Mouse (Mus musculus): ENCODE data around the gene Chrna5. TPM values are rescaled to one million over a fixed set of nuclear protein-coding genes. Genes with fewer than 3 reads are reported as not detected.

Gene Chrna5
- total and polyA plus RNA-seq, 3 experiments, result 0.16 to 1.4 (median 0.33) TPM

DNA sequence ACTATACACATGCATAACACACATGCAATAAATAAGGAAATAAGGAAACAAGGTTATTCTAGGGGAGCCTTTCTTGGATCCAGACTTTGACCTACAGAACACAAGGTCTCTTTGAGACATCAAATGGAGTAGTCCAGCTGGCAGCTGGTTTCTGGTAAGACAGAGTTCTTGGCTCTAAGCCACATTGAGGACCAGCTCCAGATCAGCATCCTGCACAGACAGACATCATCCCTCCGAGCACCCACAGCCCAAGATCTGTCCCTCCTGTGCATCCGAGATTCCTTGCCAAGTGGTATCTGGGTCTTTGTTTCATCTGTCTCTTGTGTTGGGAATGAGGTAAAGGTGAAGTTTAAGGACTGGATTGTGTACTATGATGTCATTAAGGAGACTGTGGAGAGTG lies 64.3 kb downstream of the Chrna5 start:
- H3K27me3 ChIP-seq (ENCODE audit: insufficient read depth, low read length), result peaks cover 22% of the 10 kb centered on the region
- no peak for TF ChIP-seq CTCF (IDR thresholded peaks at IDR 0.05; ENCODE audit: low read depth, low read length)
- TF ChIP-seq POLR2AphosphoS5 (IDR thresholded peaks at IDR 0.05; ENCODE audit: insufficient replicate concordance, low read depth, low read length), result no peak
- no peak for TF ChIP-seq GATA1 (IDR thresholded peaks at IDR 0.05; ENCODE audit: borderline replicate concordance, low read length)
- no peak for TF ChIP-seq TAL1 (conservative IDR thresholded peaks at IDR 0.05; ENCODE audit: low read depth, low read length)
- TF ChIP-seq GATA2 (IDR thresholded peaks at IDR 0.05; ENCODE audit: borderline replicate concordance, low read depth, low read length), result no peak
- H3K9me3 ChIP-seq (replicated peaks), result no peaks in the 10 kb centered on the region

DNA sequence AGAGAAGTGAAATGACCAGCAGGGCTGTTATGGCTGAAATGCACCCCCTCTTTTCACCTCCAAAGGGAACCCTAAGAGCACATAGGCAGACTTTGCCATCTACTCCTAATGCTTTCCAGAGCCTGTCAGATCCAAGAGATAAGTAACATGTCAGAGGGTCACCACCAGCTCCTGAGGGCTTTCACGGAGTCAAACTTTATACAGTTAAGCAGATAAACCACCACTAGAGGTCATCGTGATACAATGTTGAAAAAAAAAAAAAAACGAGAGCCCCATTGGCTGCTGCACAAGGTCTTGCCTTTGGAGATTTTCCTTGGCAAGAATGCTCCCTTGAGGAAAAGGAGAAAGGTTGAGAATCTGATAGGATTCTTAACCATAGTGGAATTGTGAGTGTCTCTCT lies 66.1 kb downstream of the Chrna5 start:
- ATAC-seq (ENCODE audit: extremely low read depth, insufficient number of reproducible peaks, low FRiP score, poor library complexity, severe bottlenecking), result no peak

More for the DNA sequence above, 64.3 kb downstream of the Chrna5 start:
- Histone ChIP-seq H3K36me3 (replicated peaks) (no peaks in the 10 kb centered on the region), H3K4me3 (ENCODE audit: low read depth, low read length) (no peak overlapping the region), H3K4me1 (ENCODE audit: insufficient read depth, low read depth, low read length) (no peaks in the 10 kb centered on the region)
- DNase-seq (ENCODE audit: low spot score) (no peak), ATAC-seq (ENCODE audit: extremely low read depth, insufficient number of reproducible peaks, low FRiP score, poor library complexity, severe bottlenecking) (no peak)

DNA sequence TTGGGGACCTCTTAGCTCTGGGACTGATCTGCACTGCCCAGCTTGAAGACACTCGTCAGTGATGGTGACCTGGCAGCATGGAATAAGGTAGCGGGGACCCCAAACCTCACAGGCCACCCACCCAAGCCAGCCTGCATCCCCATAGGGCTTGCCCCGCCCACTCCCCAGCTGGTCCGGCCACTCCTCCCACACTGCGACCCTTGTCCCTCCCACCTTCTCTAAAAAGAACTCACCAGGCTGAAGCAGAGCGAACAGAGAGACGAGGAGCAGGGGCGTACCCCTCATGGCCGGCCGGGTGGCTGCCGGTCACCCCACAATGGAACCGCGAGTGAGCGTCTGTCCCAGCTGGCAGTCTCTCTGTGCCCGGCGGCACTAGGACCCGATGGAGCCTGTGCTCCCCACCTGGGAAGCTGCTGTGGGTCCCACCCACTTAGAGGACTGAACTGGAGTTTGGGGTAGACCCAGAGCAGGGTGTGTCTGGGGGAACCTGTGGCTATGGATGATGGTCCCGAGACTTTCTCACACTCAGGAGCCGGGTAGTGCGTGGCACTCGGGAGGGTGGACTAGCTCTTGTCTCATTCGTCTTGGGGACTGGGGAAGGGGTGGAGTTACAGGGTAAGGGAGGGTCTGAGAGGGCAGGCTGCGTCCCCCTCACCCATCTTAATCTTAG lies 67.7 kb downstream of the Chrna5 start, which contains the start of gene Chrnb4:
Gene Chrnb4 (minus strand): TSS at position 569 of the 670 bp plus-strand sequence.
- Histone ChIP-seq H3K4me1 (ENCODE audit: insufficient read depth, low read depth, low read length) (peaks cover 2% of the 10 kb centered on the region; the same call in 1 of the 2 replicates), H3K4me3 (ENCODE audit: low read depth, low read length) (no peak within 1 kb of the TSS), H3K27me3 (ENCODE audit: insufficient read depth, low read length) (peaks cover 15% of the 10 kb centered on the region), H3K36me3 (replicated peaks) (no peaks in the 10 kb centered on the region), H3K9me3 (replicated peaks) (no peaks in the 10 kb centered on the region)
- no peak for DNase-seq (ENCODE audit: low spot score)
- TF ChIP-seq TAL1 (conservative IDR thresholded peaks at IDR 0.05; ENCODE audit: low read depth, low read length) (no peak), CTCF (IDR thresholded peaks at IDR 0.05; ENCODE audit: low read depth, low read length) (no peak), GATA2 (IDR thresholded peaks at IDR 0.05; ENCODE audit: borderline replicate concordance, low read depth, low read length) (no peak), GATA1 (IDR thresholded peaks at IDR 0.05; ENCODE audit: borderline replicate concordance, low read length) (no peak), POLR2AphosphoS5 (IDR thresholded peaks at IDR 0.05; ENCODE audit: insufficient replicate concordance, low read depth, low read length) (no peak)
- no peak for ATAC-seq (ENCODE audit: extremely low read depth, insufficient number of reproducible peaks, low FRiP score, poor library complexity, severe bottlenecking)

More for the DNA sequence above, 66.1 kb downstream of the Chrna5 start:
- no peak overlapping the region for H3K4me3 ChIP-seq (ENCODE audit: low read depth, low read length)
- H3K4me1 ChIP-seq (ENCODE audit: insufficient read depth, low read depth, low read length), result no peaks in the 10 kb centered on the region
- no peak for DNase-seq (ENCODE audit: low spot score)
- TF ChIP-seq POLR2AphosphoS5 (IDR thresholded peaks at IDR 0.05; ENCODE audit: insufficient replicate concordance, low read depth, low read length) (no peak), CTCF (IDR thresholded peaks at IDR 0.05; ENCODE audit: low read depth, low read length) (no peak), GATA2 (IDR thresholded peaks at IDR 0.05; ENCODE audit: borderline replicate concordance, low read depth, low read length) (no peak), TAL1 (conservative IDR thresholded peaks at IDR 0.05; ENCODE audit: low read depth, low read length) (no peak)
- no peaks in the 10 kb centered on the region for H3K9me3 ChIP-seq (replicated peaks)
- H3K36me3 ChIP-seq (replicated peaks), result no peaks in the 10 kb centered on the region
- peaks cover 17% of the 10 kb centered on the region for H3K27me3 ChIP-seq (ENCODE audit: insufficient read depth, low read length)

- no peak for DNase-seq (ENCODE audit: low spot score)
- ATAC-seq (ENCODE audit: extremely low read depth, insufficient number of reproducible peaks, low FRiP score, poor library complexity, severe bottlenecking), result no peak
- TF ChIP-seq GATA1 (IDR thresholded peaks at IDR 0.05; ENCODE audit: borderline replicate concordance, low read length), result no peak
- TF ChIP-seq TAL1 (conservative IDR thresholded peaks at IDR 0.05; ENCODE audit: low read depth, low read length), result no peak
- TF ChIP-seq CTCF (IDR thresholded peaks at IDR 0.05; ENCODE audit: low read depth, low read length), result no peak
- no peak for TF ChIP-seq GATA2 (IDR thresholded peaks at IDR 0.05; ENCODE audit: borderline replicate concordance, low read depth, low read length)
- TF ChIP-seq POLR2AphosphoS5 (IDR thresholded peaks at IDR 0.05; ENCODE audit: insufficient replicate concordance, low read depth, low read length), result no peak
Measured at GRCm38 (mm10) chr9:55055386-55055930, 74.8 kb downstream of the Chrna5 start.

More at GRCm38 (mm10) chr9:55055386-55055930, 74.8 kb downstream of the Chrna5 start:
- Histone ChIP-seq H3K4me3 (ENCODE audit: low read depth, low read length) (no peak overlapping the region), H3K9me3 (replicated peaks) (no peaks in the 10 kb centered on the region), H3K27me3 (ENCODE audit: insufficient read depth, low read length) (peaks cover 10% of the 10 kb centered on the region), H3K36me3 (replicated peaks) (no peaks in the 10 kb centered on the region), H3K4me1 (ENCODE audit: insufficient read depth, low read depth, low read length) (peaks cover 2% of the 10 kb centered on the region; the same call in 1 of the 2 replicates)

Other genes with a start within 250 kb of the Chrna5 start
- 55.8 and 67.6 TPM in 2 replicates for gene Wdr61, start 246.4 kb upstream of the Chrna5 start, total RNA-seq (2014; fragmentation: Nextera tagmentation)
- 109 and 124 TPM in 2 replicates for gene Wdr61, start 246.4 kb upstream of the Chrna5 start, total RNA-seq (2017)
- 12.5 and 32.6 TPM in 2 replicates for gene Wdr61, start 246.4 kb upstream of the Chrna5 start, polyA plus RNA-seq (2012)
- not detected in 2 replicates for gene Crabp1, start 216.1 kb upstream of the Chrna5 start, total RNA-seq (2014; fragmentation: Nextera tagmentation)
- gene Crabp1, start 216.1 kb upstream of the Chrna5 start, total RNA-seq (2017), result not detected in 2 replicates
- not detected in 2 replicates for gene Crabp1, start 216.1 kb upstream of the Chrna5 start, polyA plus RNA-seq (2012)
- 60.7 and 70.9 TPM in 2 replicates for gene Ireb2, start 117.1 kb upstream of the Chrna5 start, total RNA-seq (2014; fragmentation: Nextera tagmentation)
- 46.0 and 47.0 TPM in 2 replicates for gene Ireb2, start 117.1 kb upstream of the Chrna5 start, total RNA-seq (2017)
- 1.4 and 2.1 TPM in 2 replicates for gene Ireb2, start 117.1 kb upstream of the Chrna5 start, polyA plus RNA-seq (2012)
- not detected in 2 replicates for gene Hykk, start 63.6 kb upstream of the Chrna5 start, total RNA-seq (2014; fragmentation: Nextera tagmentation)
- gene Hykk, start 63.6 kb upstream of the Chrna5 start, total RNA-seq (2017), result 0.06 and 0.16 TPM in 2 replicates
- not detected in 2 replicates for gene Hykk, start 63.6 kb upstream of the Chrna5 start, polyA plus RNA-seq (2012)
- gene Psma4, start 30.1 kb upstream of the Chrna5 start, total RNA-seq (2014; fragmentation: Nextera tagmentation), result 203 and 219 TPM in 2 replicates
- 293 and 307 TPM in 2 replicates for gene Psma4, start 30.1 kb upstream of the Chrna5 start, total RNA-seq (2017)
- gene Psma4, start 30.1 kb upstream of the Chrna5 start, polyA plus RNA-seq (2012), result 12.3 and 15.5 TPM in 2 replicates
- 1.4 TPM in 1 of 2 replicates, not detected in the other for gene AY074887, start 29.9 kb upstream of the Chrna5 start, total RNA-seq (2014; fragmentation: Nextera tagmentation)
- gene AY074887, start 29.9 kb upstream of the Chrna5 start, total RNA-seq (2017), result not detected in 2 replicates
- not detected in 2 replicates for gene AY074887, start 29.9 kb upstream of the Chrna5 start, polyA plus RNA-seq (2012)
- gene Chrna3, start 45.7 kb downstream of the Chrna5 start, total RNA-seq (2014; fragmentation: Nextera tagmentation), result not detected in 2 replicates
- gene Chrna3, start 45.7 kb downstream of the Chrna5 start, total RNA-seq (2017), result 0.05 and 0.12 TPM in 2 replicates
- not detected in 2 replicates for gene Chrna3, start 45.7 kb downstream of the Chrna5 start, polyA plus RNA-seq (2012)
- not detected in 2 replicates for gene Chrnb4, start 67.9 kb downstream of the Chrna5 start, total RNA-seq (2014; fragmentation: Nextera tagmentation)
- 0.06 and 0.22 TPM in 2 replicates for gene Chrnb4, start 67.9 kb downstream of the Chrna5 start, total RNA-seq (2017)
- gene Chrnb4, start 67.9 kb downstream of the Chrna5 start, polyA plus RNA-seq (2012), result not detected in 2 replicates
- gene Ube2q2, start 168.0 kb downstream of the Chrna5 start, total RNA-seq (2014; fragmentation: Nextera tagmentation), result 74.3 and 86.9 TPM in 2 replicates
- gene Ube2q2, start 168.0 kb downstream of the Chrna5 start, total RNA-seq (2017), result 78.4 and 90.6 TPM in 2 replicates
- gene Ube2q2, start 168.0 kb downstream of the Chrna5 start, polyA plus RNA-seq (2012), result 31.6 and 42.3 TPM in 2 replicates
- 70.2 and 88.0 TPM in 2 replicates for gene Fbxo22, start 228.0 kb downstream of the Chrna5 start, total RNA-seq (2014; fragmentation: Nextera tagmentation)
- 57.0 and 60.0 TPM in 2 replicates for gene Fbxo22, start 228.0 kb downstream of the Chrna5 start, total RNA-seq (2017)
- 12.0 and 14.5 TPM in 2 replicates for gene Fbxo22, start 228.0 kb downstream of the Chrna5 start, polyA plus RNA-seq (2012)

All from G1E (cell line).